Mouse (Mus musculus) common myeloid progenitor, adult 5-6 weeks (primary cell): ENCODE results near the gene Rapgef5. TPM values are rescaled to one million over a fixed set of nuclear protein-coding genes. Genes with fewer than 3 reads are reported as not detected.

Experiments
- ATAC-seq: replicated peaks from 2 replicates; pipeline ENCODE4 v1.8.0; 2016; ENCODE audit warnings: low read depth, mild to moderate bottlenecking, moderate TSS enrichment, inconsistent platforms; ENCODE audit not compliant: poor library complexity, severe bottlenecking
- total RNA-seq: library from RNA; stranded (forward); fragments of 200-1000, 187-1606 nt; gene quantifications from 2 replicates; pipeline ENCODE4 v1.2.3, GENCODE M21; 2017

Rapgef5 gene
- total RNA-seq = 3.3 and 4.8 TPM in 2 replicates

- ATAC-seq = no peak
Observed at GRCm38 (mm10) chr12:117516179-117516578, at the start of gene Rapgef5. TSS of gene Rapgef5 (plus strand) at chr12:117516479.

GRCm38 (mm10) chr12:117468329-117468728 lies 48.0 kb upstream of the Rapgef5 start:
- no peak for ATAC-seq

- peak; percentile 92 for ATAC-seq
Observed at GRCm38 (mm10) chr12:117479014-117479413, 37.3 kb upstream of the Rapgef5 start.

GRCm38 (mm10) chr12:117479680-117480079 lies 36.6 kb upstream of the Rapgef5 start:
- ATAC-seq = peak; percentile 46

GRCm38 (mm10) chr12:117480958-117481357 lies 35.3 kb upstream of the Rapgef5 start:
- ATAC-seq = no peak

GRCm38 (mm10) chr12:117482665-117483064 lies 33.6 kb upstream of the Rapgef5 start:
- ATAC-seq = no peak

GRCm38 (mm10) chr12:117486118-117487057 lies 29.9 kb upstream of the Rapgef5 start:
- ATAC-seq = no peak

GRCm38 (mm10) chr12:117496501-117497176 lies 19.6 kb upstream of the Rapgef5 start:
- ATAC-seq = no peak

- no peak for ATAC-seq
Observed at GRCm38 (mm10) chr12:117497361-117497760, 18.9 kb upstream of the Rapgef5 start.

- ATAC-seq = no peak
Observed at GRCm38 (mm10) chr12:117499242-117499641, 17.0 kb upstream of the Rapgef5 start.

- no peak for ATAC-seq
Observed at GRCm38 (mm10) chr12:117501180-117501579, 15.1 kb upstream of the Rapgef5 start.

GRCm38 (mm10) chr12:117502834-117503233 lies 13.4 kb upstream of the Rapgef5 start:
- ATAC-seq = 0 out of 2 replicates have a peak, but pooled peaks have one; percentile 27

- ATAC-seq = peak; percentile 43; the same call in 1 of the 2 replicates
Observed at GRCm38 (mm10) chr12:117505163-117505562, 11.1 kb upstream of the Rapgef5 start.

- ATAC-seq = peak; percentile 69
Observed at GRCm38 (mm10) chr12:117507772-117508171, 8.5 kb upstream of the Rapgef5 start.

- ATAC-seq = no peak
Observed at GRCm38 (mm10) chr12:117509919-117510318, 6.4 kb upstream of the Rapgef5 start.

- ATAC-seq = no peak
Observed at GRCm38 (mm10) chr12:117512468-117512867, 3.8 kb upstream of the Rapgef5 start.

GRCm38 (mm10) chr12:117513150-117513932 lies 2.9 kb upstream of the Rapgef5 start:
- no peak for ATAC-seq

- peak; percentile 95 for ATAC-seq
Observed at GRCm38 (mm10) chr12:117517275-117517936, 1.1 kb downstream of the Rapgef5 start.

GRCm38 (mm10) chr12:117524311-117525013 lies 8.2 kb downstream of the Rapgef5 start:
- no peak for ATAC-seq
